Mouse (Mus musculus) right cerebral cortex, adult 18-20 months (tissue): ENCODE data around the gene Nckap5.

Source experiments
- DNase-seq: peaks from one replicate; pipeline ENCODE4 v3.0.0; 2022; ENCODE audit warnings: mixed read lengths

The Nckap5 gene

DNA sequence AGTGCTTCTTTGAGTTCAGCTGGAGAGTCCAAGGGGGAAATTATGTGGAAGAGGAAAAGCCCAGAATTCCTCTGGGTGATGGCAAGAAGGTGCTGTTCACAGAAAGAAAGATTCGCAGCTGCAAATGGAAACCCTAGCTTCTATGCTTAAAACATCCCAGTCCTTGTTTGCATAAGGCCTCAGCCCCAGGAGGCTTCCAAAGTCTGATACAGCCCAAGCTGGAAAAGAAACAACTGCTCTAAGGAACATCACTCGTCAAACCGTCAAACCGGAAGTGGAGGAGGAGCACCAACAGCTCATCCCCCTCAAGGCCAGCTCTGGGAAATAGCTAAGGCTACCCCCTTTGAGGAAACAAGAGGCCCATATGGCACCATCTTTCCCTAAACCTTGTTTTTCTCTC, 286.1 kb downstream of the Nckap5 start:
- DNase-seq: no peak

DNA sequence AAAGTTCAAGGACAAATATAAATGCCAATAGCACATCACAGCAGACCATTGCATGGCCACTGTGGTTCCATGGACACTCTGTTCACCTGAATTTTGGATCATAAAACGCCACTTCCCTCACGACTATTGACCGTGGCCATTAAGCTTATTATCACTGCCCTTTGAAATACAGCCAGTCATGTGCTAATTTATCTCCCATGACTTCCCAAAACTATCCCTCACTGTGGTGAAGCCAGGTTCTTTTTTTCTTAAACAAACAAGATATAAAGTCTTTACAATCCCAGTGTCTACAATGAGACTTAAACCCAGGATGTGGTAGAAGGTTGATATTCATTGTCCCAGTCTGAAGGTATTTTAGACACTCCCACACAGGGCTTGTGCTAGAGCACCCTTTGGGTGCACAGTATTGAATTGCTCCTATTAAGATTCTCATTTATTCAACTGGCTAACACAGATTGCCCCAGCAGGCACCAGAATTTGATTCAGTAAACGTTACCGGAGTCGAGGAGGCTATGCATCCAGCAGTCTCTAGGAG, 293.3 kb downstream of the Nckap5 start:
- DNase-seq: no peak

DNA sequence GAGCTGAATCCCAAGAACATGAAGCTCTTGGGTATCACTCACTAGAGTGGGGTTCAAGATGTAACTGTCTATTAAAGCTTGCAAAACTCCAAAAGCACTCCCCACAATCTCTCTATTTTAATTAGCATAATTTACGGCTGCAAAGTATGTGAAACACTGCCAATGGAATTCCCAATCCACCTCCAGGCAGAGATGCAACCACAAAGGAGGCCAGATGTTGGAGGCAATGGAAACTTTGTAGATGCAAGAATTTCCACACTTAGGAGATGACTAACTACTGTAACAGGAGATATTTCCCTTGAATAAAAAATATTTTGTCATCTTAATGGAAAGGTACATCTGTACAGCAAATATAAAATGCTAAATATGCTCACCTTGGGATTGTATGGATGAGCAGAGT, 295.1 kb downstream of the Nckap5 start:
- no peak for DNase-seq

DNA sequence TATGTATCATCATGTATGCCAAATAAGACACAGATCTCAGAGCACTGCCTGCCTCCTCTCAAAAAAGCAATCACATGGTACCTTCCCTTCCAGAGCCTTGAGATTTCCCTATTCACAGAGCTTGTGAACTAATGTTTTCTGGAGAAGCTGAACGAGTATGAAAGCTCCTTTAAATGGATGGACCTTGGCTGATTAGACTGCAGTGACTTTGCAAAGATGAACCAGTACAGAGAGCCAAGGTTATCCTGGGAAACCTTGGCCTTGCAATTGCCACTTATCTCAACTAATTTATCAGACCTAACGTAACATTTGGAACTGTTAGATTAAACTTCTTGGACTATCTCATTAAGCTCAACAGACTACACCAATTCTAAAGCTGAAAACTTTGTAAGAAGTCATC, 296.6 kb downstream of the Nckap5 start:
- no peak for DNase-seq

DNA sequence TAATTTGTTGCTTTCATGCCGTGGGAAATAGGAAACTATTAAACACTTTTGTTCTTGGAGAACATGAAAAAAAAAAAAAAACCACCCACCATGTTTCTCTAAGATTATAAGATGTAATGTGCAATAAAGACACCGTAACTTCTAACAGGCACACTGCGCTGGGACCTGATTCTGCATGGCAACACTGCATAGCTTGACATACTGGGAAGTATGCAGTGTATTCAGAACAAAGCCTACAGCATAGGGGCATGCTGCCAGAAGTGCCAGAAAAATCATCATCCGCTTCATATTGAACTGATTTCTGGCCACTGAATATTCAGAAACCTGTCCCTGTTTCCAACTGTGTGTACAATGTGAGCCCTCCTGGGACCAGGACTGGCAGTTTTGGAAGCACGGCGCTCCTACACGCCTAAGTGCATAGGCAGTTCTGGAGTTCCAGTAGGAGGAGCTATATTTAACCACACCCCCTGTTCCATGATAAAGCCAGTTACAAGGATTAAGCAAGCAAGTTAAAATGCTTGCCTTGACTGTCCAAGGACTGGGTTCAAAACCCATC, 302.5 kb downstream of the Nckap5 start:
- peak; percentile 4 for DNase-seq

DNA sequence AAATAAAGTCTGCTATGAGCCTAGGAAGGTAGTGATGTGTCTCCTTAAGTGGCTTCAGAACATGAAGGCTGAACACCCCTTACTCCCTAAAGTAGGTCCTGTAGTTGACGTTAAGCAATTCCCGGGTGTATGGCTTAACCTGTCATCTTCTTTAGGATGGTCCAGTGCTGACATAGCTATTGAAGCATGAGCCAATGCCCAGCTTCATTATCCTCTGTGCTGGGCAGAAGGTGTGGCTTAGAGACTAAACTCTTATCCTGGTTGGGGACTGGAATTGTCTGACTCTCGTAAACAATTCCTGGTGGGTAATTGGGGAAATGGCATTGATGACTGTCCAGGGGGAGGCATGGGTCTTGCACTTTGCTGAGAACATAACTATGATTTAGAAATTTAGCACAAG, 312.5 kb downstream of the Nckap5 start:
- DNase-seq: no peak

DNA sequence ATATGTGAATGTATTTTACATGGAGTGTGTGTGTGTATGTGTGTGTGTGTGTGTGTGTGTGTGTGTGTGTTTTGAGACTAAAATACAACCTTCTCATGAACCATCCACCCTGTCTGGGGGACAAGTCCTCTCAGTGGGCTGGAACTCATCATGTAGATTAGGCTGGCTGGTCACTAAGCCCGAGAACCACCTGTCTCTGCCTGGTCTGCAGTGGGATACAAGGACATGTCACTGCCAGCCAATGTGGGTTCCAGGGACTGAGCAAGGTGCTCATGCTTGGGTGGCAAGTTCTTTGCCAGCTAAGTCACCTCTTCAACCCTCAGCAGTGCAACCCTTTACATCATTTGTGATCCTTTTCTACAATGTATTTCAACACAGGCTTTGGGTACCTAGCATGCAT, 313.2 kb downstream of the Nckap5 start:
- no peak for DNase-seq

DNA sequence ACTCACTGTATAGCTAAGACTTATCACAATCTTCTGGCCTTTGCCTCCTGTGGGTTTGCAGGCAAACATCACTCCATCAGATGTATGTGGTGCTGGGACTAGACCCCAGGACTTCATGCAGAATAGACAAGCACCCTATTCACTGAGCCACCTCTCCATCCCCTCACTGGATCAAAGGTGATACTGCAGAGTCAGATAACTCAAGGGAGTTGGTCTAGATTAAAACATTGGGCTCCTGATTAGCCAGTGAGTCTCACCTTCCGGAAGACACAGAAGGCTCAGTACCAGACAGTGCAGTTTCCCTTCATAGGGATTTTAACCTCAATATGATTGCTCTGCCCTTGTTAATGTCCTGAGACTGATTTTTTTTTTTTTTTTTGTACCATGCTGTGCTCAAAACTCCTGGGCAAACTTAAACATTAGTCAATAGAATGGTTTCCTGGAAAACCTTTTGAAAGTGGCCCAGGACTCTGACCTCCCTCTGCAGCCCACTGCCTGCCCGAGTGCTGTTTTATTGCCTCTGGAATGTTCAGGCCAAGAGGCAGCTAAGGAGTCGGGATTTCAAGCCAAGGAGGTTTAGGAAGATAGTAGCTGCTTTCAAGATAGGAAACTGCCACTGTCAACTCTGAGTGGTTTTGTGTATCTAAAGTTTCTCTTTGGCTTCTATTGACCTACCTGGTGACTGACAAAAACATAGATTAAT, 315.4 kb downstream of the Nckap5 start:
- no peak for DNase-seq

DNA sequence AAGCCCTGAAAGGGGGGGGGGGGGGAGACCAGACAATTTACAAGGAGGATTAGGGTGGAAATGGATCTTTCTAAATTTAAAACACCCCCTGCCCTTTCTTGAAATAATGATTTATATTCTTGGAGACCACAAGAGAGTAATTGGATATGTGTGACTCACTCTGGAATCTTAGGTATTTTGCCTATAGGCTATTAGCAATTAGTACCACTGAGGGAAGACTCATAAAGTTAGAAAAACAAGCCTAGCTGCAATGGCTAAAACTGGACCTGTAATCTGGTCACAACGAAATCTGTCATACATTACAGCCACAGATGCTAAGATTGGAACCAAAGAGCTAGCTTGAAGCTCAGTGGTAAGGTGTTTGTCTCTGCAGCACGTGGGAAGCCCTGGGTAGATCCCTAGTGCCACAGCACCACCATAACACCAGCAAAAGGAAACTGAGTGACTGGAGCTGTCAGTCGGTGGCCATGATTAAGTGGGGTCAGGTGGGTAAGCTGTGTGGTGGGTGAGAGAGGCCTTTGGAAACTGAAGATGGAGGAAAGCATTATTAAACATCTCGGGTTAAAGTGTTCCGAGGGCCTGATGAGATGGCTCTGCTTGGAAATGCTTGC, 318.7 kb downstream of the Nckap5 start:
- no peak for DNase-seq

DNA sequence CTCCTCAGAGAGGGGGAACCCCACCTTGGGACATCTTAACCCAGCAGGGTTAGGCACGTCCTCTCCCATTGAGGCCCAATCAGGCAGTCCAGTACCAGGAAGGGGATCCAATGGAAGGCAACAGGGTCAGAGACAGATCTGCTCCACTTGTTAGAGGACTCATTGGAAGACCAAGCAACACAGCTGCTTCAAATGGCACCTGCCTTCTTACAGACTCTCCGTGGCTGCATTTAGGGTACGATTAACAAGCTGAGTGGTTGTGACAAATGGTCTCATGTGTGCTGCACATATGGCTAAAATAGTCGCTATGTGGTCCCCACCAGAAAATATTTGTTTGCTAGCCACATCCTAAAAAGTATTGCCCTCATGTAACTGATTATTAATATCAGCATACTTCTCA, 325.9 kb downstream of the Nckap5 start:
- DNase-seq: no peak

DNA sequence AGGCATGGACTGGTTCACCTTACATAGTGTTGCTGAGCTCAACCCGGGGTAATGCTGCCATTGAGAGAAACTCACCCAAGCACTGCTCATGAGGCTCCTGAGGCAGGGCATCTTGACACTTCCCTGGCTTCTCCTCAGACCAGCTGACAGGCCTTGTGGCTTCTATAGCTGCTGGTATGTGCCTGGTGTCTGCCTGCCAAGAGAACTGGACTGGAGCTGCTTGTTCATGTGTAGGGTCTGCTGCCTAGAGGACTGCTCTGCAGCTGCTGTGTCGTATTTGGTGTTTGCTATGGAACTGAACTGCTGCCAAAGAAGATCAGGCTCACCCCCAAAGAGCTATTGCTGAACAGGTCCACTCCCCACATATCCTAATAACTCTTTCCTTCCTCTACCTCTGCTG, 327.9 kb downstream of the Nckap5 start:
- no peak for DNase-seq

DNA sequence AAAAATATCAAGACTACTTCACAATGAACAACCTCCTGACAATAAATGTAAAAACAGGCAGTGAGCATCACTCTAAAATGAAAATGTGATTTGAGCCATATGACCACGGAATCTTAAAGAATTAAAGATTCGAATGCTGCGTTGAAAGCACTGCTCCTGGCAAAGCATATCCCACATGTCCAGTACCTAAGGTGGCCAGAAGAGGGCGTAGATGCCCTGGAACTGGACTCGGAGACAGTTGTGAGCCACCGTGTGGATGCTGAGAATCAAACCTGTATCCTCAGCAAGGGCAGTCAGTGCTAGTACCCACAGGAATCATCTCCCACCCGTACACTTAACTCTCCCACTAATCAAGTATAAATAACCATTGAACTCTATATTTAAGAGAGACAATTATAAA, 333.9 kb downstream of the Nckap5 start:
- DNase-seq: no peak

DNA sequence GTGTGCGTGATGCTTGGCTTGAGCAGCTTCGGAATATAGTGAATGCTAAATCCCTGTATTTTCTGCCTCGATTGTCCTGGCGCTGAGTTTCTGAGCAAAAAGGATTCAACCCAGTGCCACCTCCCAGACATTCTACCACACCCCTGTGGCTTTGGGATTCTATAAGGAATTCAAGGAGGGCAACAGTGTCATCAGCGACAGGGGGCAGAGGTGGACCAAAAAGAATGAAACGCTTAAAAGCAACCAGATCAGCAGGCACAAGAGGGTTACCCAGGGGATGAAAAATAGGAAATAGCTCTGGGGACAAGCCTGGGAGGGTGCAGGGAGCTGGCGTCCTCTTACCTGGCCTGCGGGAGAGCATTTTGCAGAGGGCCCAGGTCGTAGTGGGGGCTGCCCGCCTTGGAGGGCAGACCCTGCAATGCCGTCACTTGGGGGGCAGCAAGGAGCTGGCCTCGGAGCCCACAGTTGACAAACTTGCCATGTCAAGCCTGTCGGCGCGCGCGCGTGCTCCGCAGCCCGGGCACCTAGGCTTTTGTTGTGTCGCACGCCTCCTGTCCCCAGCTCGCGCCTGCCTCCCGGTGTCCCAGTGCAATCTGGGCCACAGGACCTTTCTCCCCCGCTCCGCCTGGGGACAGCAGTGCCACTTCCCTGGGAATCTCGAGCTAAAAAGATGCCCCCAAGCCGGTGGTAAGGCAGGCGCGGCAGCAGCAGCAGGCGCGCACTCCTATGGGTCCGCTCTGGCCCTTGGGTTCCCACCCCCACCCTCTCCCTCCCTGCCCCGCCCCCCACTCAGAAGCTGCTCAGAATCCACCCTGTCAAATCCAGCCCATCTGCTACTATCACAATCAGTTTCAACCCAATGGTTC, 338.2 kb downstream of the Nckap5 start:
- DNase-seq: no peak

DNA sequence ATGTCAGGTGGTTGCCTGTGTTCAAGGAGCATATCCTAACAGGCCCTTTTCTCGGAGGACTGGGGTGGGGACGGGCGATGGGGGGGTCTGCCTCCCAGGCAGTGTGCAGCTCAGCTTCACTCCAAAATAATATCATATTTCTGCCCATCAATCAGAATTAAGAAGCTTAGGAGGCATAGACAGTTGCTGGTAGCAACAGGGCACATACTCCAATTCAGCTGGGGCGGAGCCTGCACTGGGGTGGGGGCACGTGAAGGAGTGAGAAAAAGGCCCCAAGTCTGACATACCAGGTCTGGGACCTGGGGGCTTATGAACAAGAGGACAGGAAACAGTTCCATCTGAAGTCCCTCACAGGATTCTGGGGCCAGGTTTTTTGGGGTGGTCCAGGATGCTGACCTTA, 339.2 kb downstream of the Nckap5 start:
- no peak for DNase-seq

DNA sequence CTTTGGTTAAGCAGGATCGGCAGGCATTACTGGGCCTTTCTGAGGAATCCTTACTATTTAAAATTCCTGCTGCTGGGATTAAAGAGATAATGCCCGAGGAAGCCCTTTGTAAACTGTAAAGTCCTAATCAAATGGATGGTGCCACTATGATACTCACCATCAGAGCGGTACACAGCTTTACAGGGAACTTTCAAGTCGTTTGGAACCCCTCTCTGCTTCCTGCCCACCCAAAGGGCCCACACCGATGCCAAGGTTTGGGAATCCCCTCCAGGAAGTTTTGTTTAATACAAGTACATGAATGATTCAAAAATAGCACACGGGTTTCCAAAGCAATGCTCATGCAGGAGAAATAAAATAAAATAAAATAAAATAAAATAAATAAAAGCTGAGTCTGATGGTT, 340.3 kb downstream of the Nckap5 start:
- no peak for DNase-seq

DNA sequence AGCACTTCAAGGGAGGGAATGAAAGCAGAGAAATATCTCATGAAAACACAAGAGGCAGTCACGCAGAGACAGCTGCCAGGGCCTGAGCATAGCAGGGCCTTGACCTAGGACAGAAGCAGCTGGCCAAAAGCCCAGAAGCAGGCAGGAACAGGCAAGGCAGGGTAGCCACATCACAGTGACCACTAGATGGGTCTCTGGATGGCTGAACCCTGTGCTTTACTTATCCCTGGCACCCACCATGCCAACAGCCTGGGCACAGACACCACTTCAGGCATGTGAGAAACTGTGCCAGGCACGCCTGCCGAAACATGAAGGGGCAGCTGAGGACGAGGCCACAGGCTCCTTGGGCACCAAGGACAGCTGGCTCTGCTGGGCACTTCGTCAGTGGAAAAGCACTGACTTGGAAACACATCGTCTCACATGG, 345.9 kb downstream of the Nckap5 start:
- no peak for DNase-seq

DNA sequence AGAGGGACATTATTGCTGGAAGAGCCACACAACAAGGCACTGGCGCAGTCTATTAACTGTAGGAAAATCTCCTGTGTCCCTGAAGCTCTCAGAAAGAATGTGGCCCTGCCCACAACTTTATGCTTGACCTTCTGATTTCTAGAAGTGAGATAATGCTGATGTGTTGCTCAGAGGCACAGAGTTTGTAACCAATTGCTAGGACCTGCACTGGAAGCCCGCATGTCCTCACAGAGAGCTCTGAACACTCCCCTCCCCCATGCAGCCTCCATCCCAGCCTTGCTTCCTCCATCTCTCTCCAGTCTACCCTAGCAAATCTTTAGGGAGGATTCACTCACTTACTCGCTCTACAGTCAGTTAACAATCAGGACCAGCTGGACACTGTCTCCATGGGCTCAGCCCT, 346.9 kb downstream of the Nckap5 start:
- no peak for DNase-seq

DNA sequence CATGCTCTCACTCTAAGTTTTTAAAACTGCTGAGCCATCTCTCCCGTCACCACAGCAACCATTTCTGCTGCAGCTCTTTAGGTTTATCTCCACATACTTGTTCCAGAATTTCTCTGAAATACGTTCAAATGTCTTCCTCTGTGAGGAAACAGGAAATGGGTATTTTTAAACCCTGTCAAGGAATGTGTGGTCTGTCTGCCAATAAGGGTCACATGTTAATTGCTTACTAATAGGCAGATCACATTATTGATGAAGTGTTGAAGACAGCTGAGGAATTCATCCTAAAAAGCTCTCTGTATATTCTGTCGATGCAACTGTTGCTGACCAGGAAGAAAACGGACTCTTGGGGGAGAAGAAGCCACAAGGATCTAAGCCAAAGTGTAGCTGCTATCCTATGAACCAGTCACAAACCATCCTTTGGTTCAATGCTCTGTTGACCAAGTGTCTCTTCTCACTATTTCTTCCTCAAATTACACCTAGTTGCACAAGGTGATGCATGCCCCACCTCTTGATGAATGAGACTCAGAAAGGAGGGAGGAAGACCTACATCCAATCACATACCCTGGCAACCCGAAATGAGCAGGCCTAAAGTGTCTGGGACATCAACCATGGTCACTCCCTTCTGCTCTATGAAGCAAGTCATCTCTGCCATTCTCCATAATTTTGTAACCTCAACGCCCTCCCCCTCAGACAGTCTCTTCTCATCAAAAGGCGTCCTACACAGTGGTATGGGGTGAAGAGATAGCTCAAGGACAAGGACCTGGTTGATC, 349.0 kb downstream of the Nckap5 start:
- DNase-seq: no peak

DNA sequence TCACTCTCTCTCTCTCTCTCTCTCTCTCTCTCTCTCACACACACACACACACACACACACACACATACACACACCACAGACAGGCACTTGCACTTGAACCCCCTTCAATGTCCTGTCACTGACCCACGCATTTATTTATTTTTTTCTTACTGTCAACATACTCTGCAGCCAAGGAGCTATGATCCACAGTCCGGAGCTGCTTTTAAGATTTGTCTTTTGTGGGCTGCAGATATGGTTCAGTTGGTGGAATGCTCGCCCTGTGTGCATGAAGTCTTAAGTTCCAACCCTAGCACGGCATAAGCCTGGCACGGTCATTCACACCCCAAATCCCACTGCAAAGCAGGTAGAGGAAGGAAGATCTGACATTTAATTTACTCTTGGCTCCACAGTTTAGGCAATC, 357.6 kb downstream of the Nckap5 start:
- no peak for DNase-seq

DNA sequence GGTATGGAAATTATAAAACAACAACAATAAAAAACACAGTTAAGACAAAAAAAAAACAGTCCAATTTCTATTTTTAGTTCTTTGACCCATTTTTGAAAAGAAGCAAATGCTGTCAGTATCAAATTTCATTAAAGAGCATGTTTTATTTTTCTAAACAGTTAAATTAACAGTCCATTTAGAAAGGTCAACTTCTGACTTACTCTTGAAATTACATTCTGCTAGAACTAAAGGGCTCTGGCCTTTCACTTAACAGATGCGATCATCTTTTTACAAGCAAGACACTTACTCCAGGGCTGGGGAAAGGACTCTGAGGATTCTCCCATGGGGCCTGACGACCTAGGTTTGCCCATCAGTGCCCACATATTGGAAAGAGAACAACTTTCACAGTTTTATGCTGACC, 359.2 kb downstream of the Nckap5 start:
- DNase-seq: no peak

DNA sequence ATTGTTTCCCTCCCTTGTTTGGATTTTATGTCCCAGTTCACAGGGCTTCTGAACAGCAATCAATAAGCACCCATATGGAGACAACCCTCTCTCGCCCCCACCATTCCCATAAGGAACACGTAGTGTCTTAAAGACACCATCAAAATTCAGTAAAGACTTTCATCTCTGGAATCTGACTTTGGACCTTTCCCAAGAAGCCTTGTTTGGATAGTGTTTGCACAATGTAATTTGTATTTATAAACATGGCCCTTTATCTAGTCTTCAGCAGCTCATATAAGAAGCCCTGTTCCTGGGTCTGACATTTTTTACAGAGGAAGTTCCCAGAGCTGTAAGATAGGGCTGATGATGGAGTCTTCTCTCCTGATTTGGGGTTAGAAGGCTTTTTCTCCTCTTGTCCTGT, 359.7 kb downstream of the Nckap5 start:
- DNase-seq: no peak

DNA sequence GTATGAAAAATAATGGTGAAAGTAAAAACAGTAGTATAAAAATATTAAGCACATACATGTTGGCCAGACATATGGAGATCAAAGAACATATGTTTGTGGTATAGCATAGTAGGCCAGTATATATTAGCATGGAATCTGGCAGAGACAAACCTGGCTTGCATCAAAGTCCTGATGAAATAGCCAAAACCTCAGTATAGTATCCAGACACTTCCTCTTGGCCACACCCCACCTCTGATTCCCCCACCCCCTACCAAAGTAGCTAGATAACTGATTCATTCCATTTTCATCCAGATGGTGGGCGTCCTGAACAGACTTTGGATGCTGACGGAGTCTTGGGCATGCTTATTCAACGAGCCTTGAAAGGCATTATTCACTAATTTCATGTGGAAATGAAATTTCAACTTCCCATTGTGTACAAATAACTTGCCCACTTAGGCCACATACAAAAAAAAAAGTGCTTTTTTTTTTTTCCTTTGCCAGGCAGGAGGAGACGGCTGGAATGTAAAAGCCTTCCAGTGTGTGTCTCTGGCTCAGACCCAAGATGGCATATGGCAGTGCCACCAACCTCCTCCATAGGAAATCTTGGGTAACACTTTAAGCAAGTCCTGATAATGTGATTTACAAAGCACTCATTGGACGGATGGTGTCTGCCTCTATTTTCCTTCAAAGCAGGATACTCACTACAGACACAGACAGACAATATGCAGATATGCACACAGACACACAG, 360.6 kb downstream of the Nckap5 start:
- peak; percentile 64 for DNase-seq
